Mouse (Mus musculus) R1 (cell line): Measurements from ENCODE around the gene Nav2.

Experiments
- DNase-seq: peaks from one replicate; pipeline ENCODE4 v3.0.0-alpha.2; 2018; ENCODE audit warnings: low read depth, low spot score

Nav2 gene

DNA sequence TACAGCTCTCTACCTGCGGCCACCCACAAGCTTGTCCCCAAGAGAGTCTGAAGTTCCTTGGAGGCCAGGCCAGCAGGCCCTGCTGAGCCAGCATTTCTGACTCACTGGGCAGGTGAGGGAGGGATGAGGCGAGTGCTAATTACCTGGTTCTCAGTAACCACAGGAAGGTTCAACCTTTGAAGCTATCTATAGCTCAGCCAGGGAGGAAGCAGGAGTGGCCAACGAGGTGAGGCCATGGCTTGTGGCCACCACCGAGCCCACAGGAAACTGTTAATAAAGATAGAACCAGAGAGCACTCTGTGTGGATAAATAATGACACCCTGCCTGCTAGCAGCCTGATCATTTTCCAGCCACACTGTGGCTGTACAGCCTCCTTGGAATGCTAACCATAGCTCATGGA, 294.5 kb downstream of the Nav2 start:
- DNase-seq = no peak

DNA sequence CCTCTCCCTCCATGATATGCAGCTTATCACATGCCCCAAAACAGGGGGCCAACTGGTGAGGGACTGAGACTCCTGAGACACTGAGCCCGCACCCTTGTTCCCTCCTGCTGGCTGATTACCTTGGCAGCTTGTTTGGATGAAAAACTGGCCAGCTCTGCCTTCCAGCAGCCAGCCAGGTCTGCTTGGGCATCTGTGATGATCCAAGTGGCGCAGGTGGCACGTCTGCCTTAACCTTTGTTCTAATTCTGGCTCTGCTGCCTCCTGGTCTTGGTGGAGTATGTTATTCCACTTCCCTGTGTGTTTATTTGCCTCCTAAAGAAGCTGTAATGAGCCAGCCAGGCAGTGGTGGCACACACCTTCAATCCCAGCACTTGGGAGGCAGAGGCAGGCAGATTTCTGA, 296.3 kb downstream of the Nav2 start:
- no peak for DNase-seq

DNA sequence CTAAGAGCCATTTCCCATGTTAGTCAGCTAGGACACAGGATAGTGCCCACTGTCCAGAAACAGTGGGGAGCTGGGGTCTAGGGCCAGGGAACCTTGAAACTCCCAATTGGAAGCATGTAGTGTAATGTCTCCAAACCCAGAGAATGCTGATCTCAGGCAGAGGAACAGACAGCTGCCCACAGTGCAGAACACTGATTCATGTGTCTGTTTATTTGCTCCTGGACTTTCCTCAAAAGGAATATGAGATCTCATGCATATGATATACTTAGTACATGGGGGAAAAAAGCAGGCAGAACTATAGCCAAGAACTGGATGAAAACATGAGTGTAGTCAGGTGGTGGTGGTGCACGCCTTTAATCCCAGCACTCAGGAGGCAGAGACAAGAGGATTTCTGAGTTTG, 297.0 kb downstream of the Nav2 start:
- no peak for DNase-seq

DNA sequence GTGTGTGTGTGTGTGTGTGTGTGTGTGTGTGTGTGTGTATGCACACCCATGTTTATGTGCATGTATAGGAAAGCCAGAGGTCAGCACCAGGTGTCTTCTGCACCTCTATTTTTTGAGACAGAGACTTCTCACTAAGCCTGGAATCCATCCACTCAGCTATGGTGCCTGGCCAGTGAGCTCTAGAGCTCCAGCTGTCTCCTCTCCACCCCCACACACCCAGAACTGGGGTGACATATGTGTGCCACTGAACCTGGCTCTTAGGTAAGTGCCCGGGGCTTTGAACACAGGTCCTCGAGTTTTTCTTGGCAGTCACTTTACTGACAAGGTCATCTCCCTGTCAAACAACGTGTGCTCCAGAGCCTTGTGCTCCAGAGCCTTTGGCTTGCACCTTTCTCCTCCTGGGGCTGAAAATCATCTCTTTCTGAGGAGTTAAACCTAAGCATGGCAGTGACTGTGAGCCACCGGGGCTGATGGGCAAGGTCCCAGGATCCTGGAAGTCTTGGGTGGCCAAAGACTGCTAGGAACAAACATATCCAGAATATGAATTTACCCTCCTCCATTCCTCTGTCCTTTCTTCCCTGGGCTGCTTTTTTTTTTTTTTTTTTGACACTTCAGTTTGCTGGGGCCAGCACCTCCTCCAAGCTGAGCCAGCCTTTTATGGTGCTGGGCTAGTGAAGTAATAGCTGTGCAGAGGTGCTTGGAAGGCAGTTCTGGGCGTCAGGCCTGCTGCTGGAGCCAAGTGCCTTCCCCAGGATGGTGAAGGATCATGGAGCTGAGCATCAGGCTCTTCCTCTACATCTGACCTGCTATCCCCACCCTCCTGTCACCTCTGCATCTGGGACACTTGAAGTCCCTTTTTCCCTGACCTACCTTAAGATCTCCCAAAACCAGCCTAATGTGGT, 298.5 kb downstream of the Nav2 start:
- DNase-seq = no peak

DNA sequence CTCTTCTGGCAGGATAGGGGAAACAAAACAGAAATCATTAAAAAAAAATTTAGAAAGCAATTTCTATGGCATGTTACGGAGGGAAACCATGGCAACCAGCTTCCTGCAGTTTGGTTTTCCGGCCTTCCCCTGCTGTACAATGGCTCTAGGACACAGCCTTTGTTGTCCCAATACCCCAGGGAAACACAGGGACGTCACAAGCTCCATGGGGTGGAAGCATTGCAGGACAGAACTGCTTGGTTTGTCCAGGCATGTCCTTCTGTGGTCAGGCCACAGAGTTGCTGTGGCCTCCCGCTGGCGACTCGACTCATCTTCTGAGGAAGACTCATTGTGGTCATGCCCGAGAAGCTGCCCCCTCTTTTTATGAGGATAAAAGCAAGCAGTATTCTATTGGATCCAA, 301.0 kb downstream of the Nav2 start:
- DNase-seq = peak; percentile 16

DNA sequence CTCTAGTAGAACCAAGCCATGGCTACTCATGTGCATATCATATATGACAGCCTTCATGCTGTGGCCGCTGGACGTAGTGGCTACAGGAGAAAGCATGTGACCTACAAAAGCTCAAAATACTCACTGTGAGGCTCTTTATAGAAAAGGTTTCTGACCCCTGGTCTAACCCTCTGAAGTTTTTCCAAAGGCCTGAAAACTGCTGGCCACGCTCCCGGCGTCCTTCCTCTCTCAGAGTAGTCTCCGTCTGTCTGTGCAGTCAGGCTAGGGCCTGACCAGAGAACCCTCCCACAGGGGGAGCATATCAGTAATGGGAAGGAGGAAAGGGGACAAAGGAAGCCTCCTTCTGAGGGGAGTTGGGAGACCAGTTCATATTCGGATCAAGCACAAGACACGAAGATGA, 302.2 kb downstream of the Nav2 start:
- no peak for DNase-seq

DNA sequence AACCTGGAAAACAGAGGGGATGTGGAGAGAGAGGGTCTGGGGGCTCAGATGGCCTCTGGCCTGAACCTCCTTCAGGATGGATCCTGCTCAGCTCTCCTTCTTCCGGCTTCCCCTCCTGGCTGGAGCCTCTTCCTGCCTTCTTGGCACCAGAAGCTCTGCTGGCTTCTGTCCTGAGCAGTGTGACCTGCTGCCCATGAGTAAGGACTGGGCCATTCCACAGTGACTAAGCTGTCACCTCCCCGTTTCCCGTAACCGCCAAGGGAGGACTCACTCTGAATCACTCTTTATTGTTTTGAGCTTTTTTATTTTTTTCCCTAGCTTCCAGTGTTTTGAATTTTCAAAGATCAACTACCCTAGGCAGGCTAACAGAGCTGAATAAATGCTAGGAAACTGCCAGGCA, 304.5 kb downstream of the Nav2 start:
- DNase-seq = no peak

DNA sequence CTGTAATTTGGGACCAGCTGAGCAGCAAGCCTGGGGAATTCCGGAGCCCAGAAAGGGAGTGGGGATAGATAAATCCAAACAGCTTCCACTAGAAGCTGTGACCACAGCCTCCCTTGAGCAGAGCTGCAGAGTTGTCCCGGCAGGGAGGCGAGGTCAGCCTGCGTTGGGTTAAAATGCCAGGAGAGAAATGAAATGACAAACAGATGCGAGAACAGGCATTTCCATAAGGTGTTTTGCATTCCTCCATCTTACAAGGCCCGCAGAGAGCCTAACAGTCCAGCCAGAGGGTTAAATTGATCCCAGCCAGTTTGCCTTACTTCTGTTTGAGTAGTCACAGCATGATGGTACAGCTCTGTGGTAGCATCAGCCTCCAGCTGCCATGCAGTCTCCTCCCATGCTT, 309.3 kb downstream of the Nav2 start:
- no peak for DNase-seq

DNA sequence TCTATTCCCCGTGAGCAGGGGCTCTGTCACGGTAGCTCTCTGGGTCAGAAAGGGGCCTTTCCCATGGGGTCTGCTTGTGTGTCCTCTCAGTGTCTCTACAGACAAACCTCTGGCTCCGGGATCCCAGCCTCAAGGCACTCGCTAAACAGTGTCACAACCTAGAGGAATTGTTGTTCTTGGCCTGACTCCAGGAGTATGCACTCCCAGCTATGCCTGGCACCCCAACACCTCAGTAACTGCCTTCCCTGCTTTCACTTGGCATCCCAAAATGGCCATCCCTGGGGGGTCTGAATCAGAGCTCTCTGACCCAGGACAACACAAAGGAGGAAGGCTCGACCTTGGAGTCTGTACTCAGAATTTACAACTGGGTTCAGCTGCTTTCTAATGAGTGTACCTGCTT, 317.2 kb downstream of the Nav2 start:
- no peak for DNase-seq

DNA sequence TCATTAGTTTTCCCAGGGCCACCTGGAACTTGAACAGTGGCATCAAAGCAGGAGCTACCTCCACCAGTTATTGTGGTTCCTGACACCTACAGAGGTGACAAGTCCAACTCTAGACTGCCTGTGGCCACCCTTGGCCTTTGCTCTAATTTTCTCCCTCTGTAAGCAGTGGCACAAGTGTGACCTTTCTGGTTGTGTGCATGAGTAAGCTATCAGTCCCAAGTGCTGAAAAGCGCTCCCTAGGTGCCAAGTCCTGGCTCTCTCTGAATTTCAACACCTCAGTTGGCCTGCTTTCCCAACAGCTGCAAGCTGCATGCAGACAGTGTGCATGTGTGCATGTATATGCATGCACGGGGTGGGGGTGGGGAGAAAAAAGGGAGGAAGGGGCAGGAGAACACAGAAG, 324.5 kb downstream of the Nav2 start:
- no peak for DNase-seq

DNA sequence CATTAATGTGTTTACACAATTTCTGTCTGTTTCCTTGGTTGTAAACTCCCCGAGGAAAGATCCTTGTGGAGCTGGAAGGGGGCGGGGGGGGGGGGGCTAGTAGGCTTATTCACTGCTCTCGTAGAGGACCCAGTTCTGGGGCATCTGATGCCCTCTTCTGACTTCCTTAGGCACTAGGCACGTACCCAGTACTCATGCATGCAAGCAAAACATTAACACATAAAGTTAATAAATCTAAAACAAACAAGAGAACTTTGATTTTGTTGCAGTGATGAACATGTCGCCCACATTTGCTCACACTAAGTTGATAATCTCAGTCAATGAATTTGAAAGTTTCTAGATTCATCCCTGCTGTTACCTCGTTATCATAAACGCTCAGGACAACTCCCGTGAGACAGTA, 325.8 kb downstream of the Nav2 start:
- DNase-seq = no peak

DNA sequence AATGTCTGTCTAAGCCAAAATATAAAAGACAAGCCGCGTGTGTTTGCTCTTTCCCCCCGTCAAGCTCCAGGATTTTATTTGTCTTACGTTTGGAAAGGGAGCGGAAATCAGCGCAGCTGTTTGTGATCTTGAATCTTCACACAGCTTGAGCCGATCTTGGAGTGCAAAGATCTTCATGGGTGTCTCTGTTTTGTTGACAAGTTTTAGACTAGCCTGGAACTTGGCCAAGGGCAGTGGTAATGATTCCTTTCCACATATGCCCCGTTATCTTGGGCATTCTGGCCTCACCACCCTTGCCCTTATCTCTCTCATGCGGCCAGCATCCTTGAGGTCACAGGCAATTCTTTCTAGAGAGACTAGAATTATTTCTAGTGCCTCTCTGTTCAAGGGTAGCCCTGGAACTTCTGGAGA, 326.8 kb downstream of the Nav2 start:
- DNase-seq = no peak

DNA sequence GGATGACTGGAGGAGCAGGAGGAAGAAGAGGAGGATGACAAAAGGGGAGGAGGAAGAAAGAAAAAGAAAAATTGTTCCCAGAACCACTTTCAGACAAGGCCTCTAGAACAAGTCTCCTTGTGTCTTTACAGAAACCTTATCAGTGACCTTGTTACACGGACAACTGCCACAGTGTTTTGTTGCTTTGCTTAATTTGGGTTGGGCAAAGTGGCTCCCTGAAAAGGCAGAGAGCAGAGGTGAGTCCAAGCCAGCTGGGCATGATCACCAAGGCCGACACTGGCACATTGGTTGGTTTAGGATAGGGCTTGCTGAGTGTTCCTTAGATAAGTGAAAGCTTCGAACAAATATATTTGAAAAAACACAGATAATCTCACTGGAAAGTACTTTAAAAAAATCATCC, 327.3 kb downstream of the Nav2 start:
- no peak for DNase-seq

DNA sequence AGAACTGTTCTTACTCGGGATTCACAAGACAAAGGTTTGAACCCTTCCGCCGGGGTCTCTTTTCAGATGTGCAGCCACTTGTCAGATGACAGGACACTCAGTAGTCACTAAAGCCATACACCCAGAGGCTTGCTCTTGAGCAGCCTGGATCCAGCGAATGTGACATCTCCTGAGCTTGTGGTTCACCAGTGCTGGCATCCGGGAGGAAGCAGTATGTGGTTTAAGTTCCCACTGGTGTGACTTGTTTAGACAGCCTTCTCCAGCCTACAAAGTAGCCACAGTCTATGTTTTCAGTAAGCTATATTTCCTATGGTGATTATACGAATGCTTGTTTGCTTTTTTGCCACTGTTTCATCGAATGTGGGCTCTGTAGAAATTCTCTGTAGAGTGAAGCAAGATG, 331.9 kb downstream of the Nav2 start:
- DNase-seq = no peak

DNA sequence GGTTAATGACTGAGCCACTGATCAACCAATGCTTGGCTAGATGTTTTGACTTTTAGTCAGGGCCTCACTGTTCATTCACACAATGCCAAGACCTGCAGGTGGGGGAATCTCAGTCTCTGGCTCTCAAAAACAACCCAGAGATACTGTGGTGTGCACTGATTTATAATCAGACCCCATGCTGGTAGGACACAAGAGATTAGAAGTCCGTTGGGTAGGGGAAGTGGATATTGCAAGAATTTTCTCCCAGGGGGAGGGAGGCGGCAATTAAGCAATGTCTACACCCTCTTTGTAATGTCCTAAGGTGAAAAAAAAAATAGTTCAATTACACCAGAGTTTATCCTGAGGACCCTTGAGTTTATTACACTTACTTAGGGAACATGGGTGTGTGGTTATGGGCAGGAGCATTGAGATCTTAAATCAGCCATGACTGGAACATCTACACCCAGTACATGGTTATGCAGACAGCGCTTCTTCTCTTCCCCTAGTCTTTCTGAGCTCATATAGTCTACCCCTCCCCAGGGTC, 332.8 kb downstream of the Nav2 start:
- DNase-seq = no peak

DNA sequence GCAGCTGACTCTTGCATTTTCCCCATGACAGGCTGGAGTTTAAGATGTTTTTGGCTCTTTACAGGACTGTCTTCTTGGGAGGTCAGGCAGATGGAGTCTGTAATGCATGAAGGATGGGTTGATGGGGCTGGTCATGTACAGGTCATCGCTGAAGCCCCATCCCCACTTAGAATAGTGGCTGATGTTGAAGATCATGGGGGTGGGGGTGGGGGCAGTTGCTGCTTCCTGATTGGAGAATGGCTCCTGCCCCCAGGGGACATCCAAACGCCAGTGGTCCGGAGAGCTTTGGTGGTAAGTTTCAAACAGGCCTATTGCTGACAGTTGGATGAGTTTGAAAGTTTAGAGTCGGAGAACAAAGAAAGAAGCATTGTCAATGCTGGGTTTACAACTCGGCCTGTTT, 333.7 kb downstream of the Nav2 start:
- DNase-seq = no peak

DNA sequence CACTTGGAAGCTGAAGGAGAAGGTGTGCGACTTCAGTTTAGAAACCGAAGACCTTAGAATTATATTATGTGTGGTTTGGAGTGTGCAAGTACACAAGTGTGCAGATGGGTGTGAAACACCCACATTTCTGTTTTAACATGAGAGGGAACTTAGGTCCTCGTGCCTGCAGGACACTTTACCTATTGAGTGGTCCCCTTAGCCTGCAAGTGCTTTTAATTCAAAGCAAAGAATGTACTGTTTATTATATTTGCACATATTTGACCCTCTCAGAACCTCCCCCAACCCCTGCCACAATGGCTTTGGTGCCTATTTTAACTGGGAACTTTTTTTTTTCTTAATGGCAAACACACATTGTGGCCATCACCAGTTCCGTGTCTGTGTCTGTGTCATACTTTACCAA, 334.6 kb downstream of the Nav2 start:
- no peak for DNase-seq

DNA sequence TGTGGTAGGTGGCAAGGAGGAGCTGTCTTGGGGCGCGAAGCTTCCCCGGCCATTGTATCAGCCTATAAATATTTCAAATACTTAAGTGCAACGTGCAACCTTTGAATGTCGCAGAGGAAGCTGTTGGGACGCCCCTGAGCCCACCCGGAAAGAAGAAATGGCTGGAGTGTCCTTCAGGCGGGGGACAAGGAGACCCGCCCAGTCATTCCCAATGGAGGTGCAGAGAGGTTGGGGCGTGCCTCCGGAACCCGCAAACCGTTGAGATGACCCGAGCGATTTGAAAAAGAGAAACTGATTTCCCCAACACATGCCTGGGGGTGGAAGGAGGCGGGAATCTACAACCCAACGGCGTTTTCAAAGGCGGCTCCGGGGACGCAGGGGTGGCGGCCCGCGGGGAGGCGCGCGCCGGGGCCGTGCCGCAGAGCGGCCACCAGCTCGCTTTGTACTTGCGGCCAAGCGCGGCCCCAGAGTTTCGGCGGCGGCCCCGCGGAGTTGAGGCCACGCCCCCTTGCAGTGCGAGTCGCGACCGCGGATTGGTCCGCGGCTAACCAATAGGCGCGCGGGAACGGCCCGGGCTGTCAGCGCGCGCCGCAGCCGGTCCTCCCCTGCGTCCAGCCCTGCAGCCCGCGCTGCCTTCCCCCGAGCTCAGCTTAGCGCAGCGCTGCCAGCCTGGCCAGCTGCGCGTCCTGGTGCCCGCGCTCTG, 337.2 kb downstream of the Nav2 start:
- DNase-seq = peak; percentile 89

DNA sequence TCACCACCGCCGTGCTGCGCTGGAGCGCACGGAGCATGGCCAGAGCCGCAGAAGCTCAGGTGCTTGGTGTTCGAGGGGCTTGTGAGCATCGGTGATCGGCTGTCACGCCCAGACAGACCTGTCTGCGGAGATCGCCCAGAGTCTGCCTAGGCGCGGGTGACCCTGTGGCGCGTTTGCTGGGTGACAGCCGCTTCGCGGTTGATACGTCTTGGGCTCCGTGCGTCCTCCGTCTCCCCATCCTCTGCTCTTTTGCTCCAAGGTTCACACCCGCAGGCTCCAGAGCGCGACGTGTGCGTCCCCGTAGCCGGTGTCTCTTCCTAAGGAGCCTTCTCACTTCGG, 337.7 kb downstream of the Nav2 start:
- DNase-seq = no peak

DNA sequence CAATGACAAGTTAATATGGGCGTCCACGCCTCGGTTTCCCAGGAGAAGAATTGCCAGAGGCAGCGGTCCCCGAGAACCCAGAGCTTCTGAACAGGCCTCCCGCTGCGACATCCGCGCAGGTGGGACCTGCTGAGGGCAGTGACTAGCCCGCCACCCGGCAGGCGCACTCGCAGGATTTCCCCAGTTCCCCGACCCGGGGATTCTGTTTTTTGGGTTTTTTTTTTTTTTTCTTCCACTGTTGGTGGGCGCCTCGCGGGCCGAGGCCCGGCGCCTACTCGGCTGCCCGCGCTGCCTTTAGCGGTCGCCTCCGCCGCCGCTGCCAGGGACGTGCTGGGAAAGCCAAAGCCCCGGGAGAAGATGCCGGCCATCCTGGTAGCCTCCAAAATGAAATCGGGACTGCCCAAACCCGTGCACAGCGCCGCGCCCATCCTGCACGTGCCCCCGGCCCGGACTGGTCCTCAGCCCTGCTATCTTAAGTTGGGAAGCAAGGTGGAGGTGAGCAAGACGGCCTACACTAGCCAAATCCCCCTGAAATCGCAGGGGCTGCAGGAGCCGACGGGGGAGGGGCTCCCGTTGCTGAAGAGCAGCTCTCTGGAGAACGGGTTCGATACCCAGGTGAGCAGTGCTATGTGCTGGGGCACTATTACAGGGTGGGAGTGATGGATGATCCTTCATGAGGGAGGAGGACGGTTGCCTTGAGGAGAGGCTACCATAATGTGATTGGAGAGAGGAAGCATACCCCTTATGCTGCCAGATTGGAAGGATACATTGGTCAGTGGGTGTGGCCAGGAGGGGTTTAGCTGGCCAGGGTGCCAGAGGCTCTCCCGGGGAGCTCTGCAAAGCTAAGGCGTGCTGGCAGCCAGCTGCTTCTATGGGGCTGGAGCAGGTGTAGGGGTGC, 338.3 kb downstream of the Nav2 start:
- peak; percentile 10 for DNase-seq

DNA sequence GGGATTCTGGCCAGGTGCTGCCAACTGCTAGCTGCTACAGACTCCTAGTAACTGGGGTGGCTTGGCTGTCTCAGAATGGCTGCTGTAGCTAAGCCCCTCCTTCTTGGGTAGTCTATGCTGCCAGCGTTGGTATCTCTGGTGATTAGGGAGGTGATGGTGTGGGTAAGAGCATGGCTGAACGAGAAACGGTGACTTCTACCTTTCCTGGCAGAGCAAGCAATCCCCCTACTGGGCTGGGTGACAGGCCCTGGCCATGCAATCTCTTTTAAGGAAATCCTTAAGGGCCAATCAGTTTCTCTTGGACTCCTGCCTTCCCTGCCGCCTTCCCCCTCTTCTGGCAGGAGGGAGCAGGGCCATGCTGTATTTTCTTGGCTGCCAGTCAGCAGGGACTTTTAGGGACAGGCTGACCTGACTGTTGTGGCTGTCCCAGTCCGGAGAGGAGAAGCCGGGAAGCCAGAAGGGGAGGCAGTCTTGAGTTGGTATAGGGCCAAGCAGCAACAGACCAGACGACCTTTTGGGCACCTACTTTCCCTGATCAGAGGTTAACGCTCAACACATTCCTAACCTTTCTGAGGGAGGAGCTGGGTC, 339.3 kb downstream of the Nav2 start:
- no peak for DNase-seq
